Mouse (Mus musculus) megakaryocyte, embryonic 14.5 days (primary cell): Measurements from ENCODE around the gene Gnl3.

Experiments used
- FLI1 ChIP-seq: IDR thresholded peaks from 2 replicates; pipeline ENCODE4 v1.6.1; 2012; ENCODE audit warnings: low read length, inconsistent platforms, mixed read lengths
- GATA1 ChIP-seq: IDR thresholded peaks from 3 replicates; pipeline ENCODE4 v1.6.1; 2012; ENCODE audit warnings: mixed read lengths, low read length, inconsistent platforms, borderline replicate concordance

DNA sequence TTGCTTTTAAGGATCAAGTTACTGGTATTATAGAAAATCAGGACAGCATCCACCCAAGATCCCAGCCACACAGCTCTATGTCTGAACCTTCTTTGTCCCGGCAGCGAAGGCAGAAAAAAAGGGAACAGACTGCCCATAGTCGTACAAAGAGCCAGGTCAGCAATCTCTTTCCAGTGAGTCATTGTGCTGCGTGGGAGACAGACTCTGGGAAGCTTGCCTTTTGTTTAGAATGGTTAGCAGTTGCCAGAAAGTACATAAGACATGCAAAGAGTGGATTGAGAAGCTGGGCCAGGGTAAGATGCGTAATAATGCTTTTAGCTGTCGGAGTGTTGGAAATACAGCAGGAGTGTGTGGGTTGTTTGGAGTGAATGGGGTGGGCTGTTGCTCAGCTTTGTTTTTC is 44.7 kb downstream of the Gnl3 start:
- TF ChIP-seq GATA1 (no peak), FLI1 (no peak)
